Mouse (Mus musculus) kidney, adult 2 months (tissue): Measurements from ENCODE around the gene Dhx58.

Experiments used
- CTCF ChIP-seq: fragments of 200-500 bp; conservative IDR thresholded peaks from 2 replicates; pipeline ENCODE4 v1.5.1; 2011; ENCODE audit warnings: low read depth, mild to moderate bottlenecking, control low read depth, low read length, moderate library complexity, mixed read lengths; ENCODE audit not compliant: insufficient read depth, insufficient read length
- POLR2A ChIP-seq: fragments of 200-500 bp; IDR thresholded peaks from one replicate; pipeline ENCODE4 v1.6.1; 2011; ENCODE audit warnings: low read depth, low read length, control low read depth

- TF ChIP-seq POLR2A: no peak
- no peak for TF ChIP-seq CTCF
Observed at GRCm38 (mm10) chr11:100727201-100727600, 23.1 kb upstream of the Dhx58 start.
